Comparison of ENCODE assay signal across 17 mouse cellular contexts in the genomic region with DNA sequence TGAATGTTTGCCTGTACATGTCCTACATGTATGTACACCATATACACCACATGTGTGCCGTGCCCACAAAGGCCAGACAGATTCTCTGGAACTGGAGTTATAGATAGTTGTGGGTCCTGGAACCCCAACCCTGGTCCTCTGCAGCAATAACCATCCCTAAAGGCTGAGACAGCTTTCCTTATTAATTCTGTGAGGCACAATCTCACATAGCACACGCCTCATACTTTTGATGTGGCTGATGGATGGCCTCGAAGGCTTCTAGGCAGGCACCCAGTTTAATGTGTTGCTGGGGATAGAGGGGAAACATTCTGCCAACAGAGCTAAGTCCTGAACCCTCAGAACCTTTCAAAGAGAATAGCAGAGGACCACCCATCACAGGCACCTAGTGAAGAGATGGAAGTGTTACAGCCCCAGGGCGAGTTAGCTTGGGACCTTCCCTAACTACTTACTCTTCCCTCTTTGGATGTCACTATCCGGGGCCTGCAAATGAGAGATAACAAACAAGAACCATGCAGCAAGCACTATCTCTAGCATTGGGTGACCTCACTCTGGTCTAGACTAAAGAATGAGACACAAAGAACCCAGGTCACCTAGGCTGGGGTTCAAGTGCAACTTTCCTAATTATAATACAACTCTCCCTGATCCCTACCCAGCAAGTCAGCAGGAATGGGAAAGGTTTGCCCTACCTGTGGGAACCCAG. TPM values are rescaled to one million over a fixed set of nuclear protein-coding genes. Genes with fewer than 3 reads are reported as not detected.
DNase-seq lines count a peak whose midpoint lies in the region; ATAC-seq and TF ChIP-seq lines count a peak whose summit lies in the region.
"Had no signal": no experiment of that assay in that cellular context is flagged by ENCODE, and none has a peak within 500 bp of the region (broad histone marks: within the 10 kb centered on the region; RNA-seq: fewer than 3 reads in every experiment).

No protein-coding gene starts in this region.

- H3K9ac ChIP-seq in heart, embryonic 12.5 days: no peak overlapping the region
- H3K9ac ChIP-seq in liver, embryonic 12.5 days: peak overlapping the region; percentile 58; the same call in 1 of the 2 replicates
- H3K9ac ChIP-seq in kidney, embryonic 16.5 days (replicated peaks; ENCODE audit: low read length): no peak overlapping the region
- H3K9ac ChIP-seq in midbrain, embryonic 15.5 days: no peak overlapping the region
- H3K9ac ChIP-seq: embryonic facial prominence, embryonic 12.5 days; forebrain, embryonic 12.5 days; midbrain, embryonic 13.5 days had no signal

- H3K4me2 ChIP-seq in heart, embryonic 12.5 days: no peak overlapping the region
- peak overlapping the region; percentile 52 for H3K4me2 ChIP-seq in liver, embryonic 12.5 days
- no peak overlapping the region for H3K4me2 ChIP-seq in kidney, embryonic 16.5 days (replicated peaks; ENCODE audit: low read depth, low read length)
- no peak overlapping the region for H3K4me2 ChIP-seq in midbrain, embryonic 15.5 days
- H3K4me2 ChIP-seq: embryonic facial prominence, embryonic 12.5 days; forebrain, embryonic 12.5 days; midbrain, embryonic 13.5 days had no signal

- TF ChIP-seq CTCF in G1E (IDR thresholded peaks at IDR 0.05; ENCODE audit: low read depth, low read length): no peak

- H3K4me1 ChIP-seq in heart, embryonic 12.5 days (replicated peaks): peaks cover 3% of the 10 kb centered on the region; the same call in 1 of the 2 replicates
- H3K4me1 ChIP-seq in G1E (ENCODE audit: insufficient read depth, low read depth, low read length): peaks cover 52% of the 10 kb centered on the region
- H3K4me1 ChIP-seq in liver, embryonic 12.5 days: peaks cover 41% of the 10 kb centered on the region
- H3K4me1 ChIP-seq in kidney, embryonic 16.5 days (ENCODE audit: insufficient read depth, low read length): no peaks in the 10 kb centered on the region
- H3K4me1 ChIP-seq in midbrain, embryonic 15.5 days: peaks cover 3% of the 10 kb centered on the region; the same call in 1 of the 2 replicates
- H3K4me1 ChIP-seq: embryonic facial prominence, embryonic 12.5 days; forebrain, embryonic 12.5 days had no signal

- H3K4me3 ChIP-seq in heart, embryonic 12.5 days: no peak overlapping the region
- H3K4me3 ChIP-seq in G1E (ENCODE audit: low read depth, low read length): no peak overlapping the region
- peak overlapping the region; percentile 6; the same call in 1 of the 2 replicates for H3K4me3 ChIP-seq in liver, embryonic 12.5 days
- no peak overlapping the region for H3K4me3 ChIP-seq in kidney, embryonic 16.5 days (ENCODE audit: low read length)
- no peak overlapping the region for H3K4me3 ChIP-seq in midbrain, embryonic 15.5 days
- H3K4me3 ChIP-seq: embryonic facial prominence, embryonic 12.5 days; forebrain, embryonic 12.5 days; midbrain, embryonic 13.5 days had no signal

- no peak overlapping the region for H3K27ac ChIP-seq in heart, embryonic 12.5 days (ENCODE audit: poor library complexity, severe bottlenecking)
- peak overlapping the region; percentile 94 for H3K27ac ChIP-seq in liver, embryonic 12.5 days
- H3K27ac ChIP-seq in kidney, embryonic 16.5 days (ENCODE audit: low read length): no peak overlapping the region
- H3K27ac ChIP-seq in midbrain, embryonic 15.5 days: no peak overlapping the region
- H3K27ac ChIP-seq: embryonic facial prominence, embryonic 12.5 days; forebrain, embryonic 12.5 days; kidney, postnatal 0 days; midbrain, embryonic 13.5 days had no signal

- intact Hi-C loops in heart, postnatal 14 days (cut with DNase I): loop anchor here (5.0 to 10.0 kb wide), 3 partner anchors 137 to 520 kb away; partner anchors contain the start of genes Odf3, Phrf1 and Scgb1c1

- H3K9me3 ChIP-seq in heart, embryonic 12.5 days (replicated peaks): no peaks in the 10 kb centered on the region
- H3K9me3 ChIP-seq in G1E (replicated peaks): no peaks in the 10 kb centered on the region
- no peaks in the 10 kb centered on the region for H3K9me3 ChIP-seq in liver, embryonic 12.5 days (replicated peaks)
- H3K9me3 ChIP-seq in kidney, embryonic 16.5 days (ENCODE audit: low read length): no peaks in the 10 kb centered on the region
- no peaks in the 10 kb centered on the region for H3K9me3 ChIP-seq in midbrain, embryonic 15.5 days
- H3K9me3 ChIP-seq: embryonic facial prominence, embryonic 12.5 days; forebrain, embryonic 12.5 days; midbrain, embryonic 13.5 days had no signal

- H3K27me3 ChIP-seq in heart, embryonic 12.5 days (replicated peaks): peaks cover 50% of the 10 kb centered on the region
- peaks cover 19% of the 10 kb centered on the region for H3K27me3 ChIP-seq in G1E (ENCODE audit: insufficient read depth, low read length)
- H3K27me3 ChIP-seq in liver, embryonic 12.5 days (replicated peaks): peaks cover 33% of the 10 kb centered on the region
- peaks cover 5% of the 10 kb centered on the region; the same call in 1 of the 2 replicates for H3K27me3 ChIP-seq in kidney, embryonic 16.5 days (ENCODE audit: insufficient read depth, low read length)
- peaks cover 10% of the 10 kb centered on the region for H3K27me3 ChIP-seq in midbrain, embryonic 15.5 days (replicated peaks)

- peak; percentile 87 for ATAC-seq in heart, embryonic 12.5 days (ENCODE audit: insufficient number of reproducible peaks, low FRiP score)
- peak; percentile 71 for ATAC-seq in G1E (ENCODE audit: extremely low read depth, insufficient number of reproducible peaks, low FRiP score, poor library complexity, severe bottlenecking)
- peak; percentile 96 for ATAC-seq in liver, embryonic 12.5 days
- ATAC-seq in kidney, embryonic 16.5 days (ENCODE audit: low FRiP score, low TSS enrichment): no peak
- ATAC-seq in midbrain, embryonic 15.5 days (replicated peaks): no peak
- ATAC-seq: midbrain, embryonic 13.5 days had no signal

- H3K36me3 ChIP-seq in heart, embryonic 12.5 days: no peaks in the 10 kb centered on the region
- no peaks in the 10 kb centered on the region for H3K36me3 ChIP-seq in G1E (replicated peaks)
- H3K36me3 ChIP-seq in liver, embryonic 12.5 days: no peaks in the 10 kb centered on the region
- no peaks in the 10 kb centered on the region for H3K36me3 ChIP-seq in kidney, embryonic 16.5 days (ENCODE audit: insufficient read depth, low read length)
- H3K36me3 ChIP-seq in midbrain, embryonic 15.5 days (replicated peaks): no peaks in the 10 kb centered on the region
- H3K36me3 ChIP-seq: embryonic facial prominence, embryonic 12.5 days; forebrain, embryonic 12.5 days; midbrain, embryonic 13.5 days had no signal

- WGBS in heart, embryonic 12.5 days: 60% methylated on average over 5 of the region's 5 CpGs
- WGBS in liver, embryonic 12.5 days (ENCODE audit: insufficient replicate concordance): 41% methylated on average over 5 of the region's 5 CpGs
- WGBS in kidney, embryonic 16.5 days: 84% methylated on average over 5 of the region's 5 CpGs
- WGBS in midbrain, embryonic 15.5 days: 87% methylated on average over 5 of the region's 5 CpGs

- DNase-seq in heart, postnatal 14 days: no peak
- DNase-seq in G1E (ENCODE audit: low spot score): peak; percentile 44
- DNase-seq in c-Kit-positive CD71-positive TER-119-negative erythroid progenitor cells, embryonic 14.5 days (ENCODE audit: low read depth): peak; percentile 73
- no peak for DNase-seq in thymus, postnatal 0 days (ENCODE audit: low spot score)
- DNase-seq: adrenal gland, adult 8-10 months; B cell, adult 2 months; cerebellum, postnatal 25 days; heart, postnatal 4 days; lung, postnatal 4 days had no signal

RNA-seq across cellular contexts. Expression of gene Eps8l2, which starts 25.8 kb away (rescaled TPM):
- 0.73 and 1.3 TPM in 2 replicates for polyA plus RNA-seq in heart, embryonic 12.5 days (2016; fragmentation: Nextera tagmentation; extraction: Ambion mirVana)
- 1 to 10 TPM; 2.7 to 3.0 TPM for total RNA-seq in heart, postnatal 14 days (2021)
- total RNA-seq in G1E (2014; fragmentation: Nextera tagmentation) (not detected in 2 replicates), G1E (2017) (0.33 TPM in 1 of 2 replicates, not detected in the other)
- polyA plus RNA-seq in G1E (2012): not detected in 2 replicates
- 4.9 and 5.6 TPM in 2 replicates for polyA plus RNA-seq in liver, embryonic 12.5 days (2016; fragmentation: Nextera tagmentation; extraction: Ambion mirVana)
- 59.4 and 62.9 TPM in 2 replicates for polyA plus RNA-seq in kidney, embryonic 16.5 days (2015; fragmentation: Nextera tagmentation; extraction: Ambion mirVana)
- polyA plus RNA-seq in thymus, postnatal 0 days (2015; fragmentation: Nextera tagmentation; extraction: Ambion mirVana): 8.1 and 10.4 TPM in 2 replicates
- polyA plus RNA-seq in midbrain, embryonic 15.5 days (2015; fragmentation: Nextera tagmentation; extraction: Ambion mirVana): 0.49 and 0.66 TPM in 2 replicates

RNA-seq across cellular contexts. Expression of gene Taldo1, which starts 27.5 kb away (rescaled TPM):
- 276 and 284 TPM in 2 replicates for polyA plus RNA-seq in heart, embryonic 12.5 days (2016; fragmentation: Nextera tagmentation; extraction: Ambion mirVana)
- total RNA-seq in heart, postnatal 14 days (2021): 100 to 1,000 TPM; 125 to 126 TPM
- total RNA-seq in G1E (2014; fragmentation: Nextera tagmentation) (59.1 and 68.2 TPM in 2 replicates), G1E (2017) (514 and 659 TPM in 2 replicates)
- polyA plus RNA-seq in G1E (2012): 207 and 336 TPM in 2 replicates
- 516 and 525 TPM in 2 replicates for polyA plus RNA-seq in liver, embryonic 12.5 days (2016; fragmentation: Nextera tagmentation; extraction: Ambion mirVana)
- 371 and 374 TPM in 2 replicates for polyA plus RNA-seq in kidney, embryonic 16.5 days (2015; fragmentation: Nextera tagmentation; extraction: Ambion mirVana)
- polyA plus RNA-seq in thymus, postnatal 0 days (2015; fragmentation: Nextera tagmentation; extraction: Ambion mirVana): 379 and 423 TPM in 2 replicates
- 292 and 298 TPM in 2 replicates for polyA plus RNA-seq in midbrain, embryonic 15.5 days (2015; fragmentation: Nextera tagmentation; extraction: Ambion mirVana)

RNA-seq across cellular contexts. Expression of gene Tmem80, which starts 37.0 kb away (rescaled TPM):
- polyA plus RNA-seq in heart, embryonic 12.5 days (2016; fragmentation: Nextera tagmentation; extraction: Ambion mirVana): 37.4 and 40.1 TPM in 2 replicates
- 10 to 100 TPM; 13.6 to 16.1 TPM for total RNA-seq in heart, postnatal 14 days (2021)
- 22.5 and 24.4 TPM in 2 replicates for total RNA-seq in G1E (2014; fragmentation: Nextera tagmentation)
- total RNA-seq in G1E (2017): 18.0 and 18.3 TPM in 2 replicates
- 8.4 and 9.0 TPM in 2 replicates for polyA plus RNA-seq in G1E (2012)
- polyA plus RNA-seq in liver, embryonic 12.5 days (2016; fragmentation: Nextera tagmentation; extraction: Ambion mirVana): 24.3 and 24.8 TPM in 2 replicates
- 49.3 and 59.8 TPM in 2 replicates for polyA plus RNA-seq in kidney, embryonic 16.5 days (2015; fragmentation: Nextera tagmentation; extraction: Ambion mirVana)
- polyA plus RNA-seq in thymus, postnatal 0 days (2015; fragmentation: Nextera tagmentation; extraction: Ambion mirVana): 43.0 and 45.6 TPM in 2 replicates
- 63.0 and 63.3 TPM in 2 replicates for polyA plus RNA-seq in midbrain, embryonic 15.5 days (2015; fragmentation: Nextera tagmentation; extraction: Ambion mirVana)

RNA-seq across cellular contexts. Expression of gene Deaf1, which starts 37.0 kb away (rescaled TPM):
- polyA plus RNA-seq in heart, embryonic 12.5 days (2016; fragmentation: Nextera tagmentation; extraction: Ambion mirVana): 34.3 and 35.6 TPM in 2 replicates
- 10 to 100 TPM; 20.0 to 22.1 TPM for total RNA-seq in heart, postnatal 14 days (2021)
- total RNA-seq in G1E (2014; fragmentation: Nextera tagmentation) (35.3 and 41.2 TPM in 2 replicates), G1E (2017) (22.9 and 27.0 TPM in 2 replicates)
- 55.8 and 61.7 TPM in 2 replicates for polyA plus RNA-seq in G1E (2012)
- 24.7 and 25.6 TPM in 2 replicates for polyA plus RNA-seq in liver, embryonic 12.5 days (2016; fragmentation: Nextera tagmentation; extraction: Ambion mirVana)
- polyA plus RNA-seq in kidney, embryonic 16.5 days (2015; fragmentation: Nextera tagmentation; extraction: Ambion mirVana): 77.4 and 87.5 TPM in 2 replicates
- 25.6 and 27.6 TPM in 2 replicates for polyA plus RNA-seq in thymus, postnatal 0 days (2015; fragmentation: Nextera tagmentation; extraction: Ambion mirVana)
- 224 and 234 TPM in 2 replicates for polyA plus RNA-seq in midbrain, embryonic 15.5 days (2015; fragmentation: Nextera tagmentation; extraction: Ambion mirVana)

RNA-seq across cellular contexts. Expression of gene Gatd1, which starts 49.4 kb away (rescaled TPM):
- 25.5 and 26.7 TPM in 2 replicates for polyA plus RNA-seq in heart, embryonic 12.5 days (2016; fragmentation: Nextera tagmentation; extraction: Ambion mirVana)
- 10 to 100 TPM; 12.5 to 13.3 TPM for total RNA-seq in heart, postnatal 14 days (2021)
- 22.6 and 30.8 TPM in 2 replicates for total RNA-seq in G1E (2014; fragmentation: Nextera tagmentation)
- total RNA-seq in G1E (2017): 23.8 and 23.9 TPM in 2 replicates
- 15.4 and 16.5 TPM in 2 replicates for polyA plus RNA-seq in G1E (2012)
- polyA plus RNA-seq in liver, embryonic 12.5 days (2016; fragmentation: Nextera tagmentation; extraction: Ambion mirVana): 21.1 and 22.8 TPM in 2 replicates
- polyA plus RNA-seq in kidney, embryonic 16.5 days (2015; fragmentation: Nextera tagmentation; extraction: Ambion mirVana): 63.7 and 65.3 TPM in 2 replicates
- polyA plus RNA-seq in thymus, postnatal 0 days (2015; fragmentation: Nextera tagmentation; extraction: Ambion mirVana): 52.1 and 53.8 TPM in 2 replicates
- 57.2 and 59.5 TPM in 2 replicates for polyA plus RNA-seq in midbrain, embryonic 15.5 days (2015; fragmentation: Nextera tagmentation; extraction: Ambion mirVana)

Comparison
In these comparisons a context has a peak if more than half of its experiments do, and no peak if none do; other contexts are left out.
1. ATAC-seq: peak in heart, embryonic 12.5 days (single experiment), G1E (single experiment) and liver, embryonic 12.5 days (single experiment); none in kidney, embryonic 16.5 days (single experiment) and midbrain, embryonic 15.5 days (single experiment).
2. DNase-seq: peak in G1E (single experiment) and c-Kit-positive CD71-positive TER-119-negative erythroid progenitor cells, embryonic 14.5 days (single experiment); none in heart, postnatal 14 days (0 of 2) and thymus, postnatal 0 days (single experiment).